In genomic region chr7:117436892-117437291, GRCm38 (mm10) we compare ENCODE assay signal across 17 mouse cellular contexts. TPM values are rescaled to one million over a fixed set of nuclear protein-coding genes. Genes with fewer than 3 reads are reported as not detected.
DNase-seq lines count a peak whose midpoint lies in the region; ATAC-seq lines count a peak whose summit lies in the region.
"Had no signal": no experiment of that assay in that cellular context is flagged by ENCODE, and none has a peak within 500 bp of the region (broad histone marks: within the 10 kb centered on the region; RNA-seq: fewer than 3 reads in every experiment).

No protein-coding gene starts in this region.

- no peak overlapping the region for H3K4me2 ChIP-seq in hindbrain, embryonic 13.5 days
- H3K4me2 ChIP-seq in hindbrain, embryonic 11.5 days (replicated peaks; ENCODE audit: low read depth, low read length): no peak overlapping the region
- no peak overlapping the region for H3K4me2 ChIP-seq in neural tube, embryonic 13.5 days
- H3K4me2 ChIP-seq: forebrain, embryonic 12.5 days had no signal

- WGBS in hindbrain, embryonic 13.5 days: 88% methylated on average over 11 of the region's 11 CpGs
- 89% methylated on average over 11 of the region's 11 CpGs for WGBS in hindbrain, embryonic 11.5 days
- 81% methylated on average over 11 of the region's 11 CpGs for WGBS in neural tube, embryonic 13.5 days

- H3K4me3 ChIP-seq in hindbrain, embryonic 13.5 days: no peak overlapping the region
- no peak overlapping the region for H3K4me3 ChIP-seq in hindbrain, embryonic 11.5 days (ENCODE audit: low read depth, low read length)
- H3K4me3 ChIP-seq in neural tube, embryonic 13.5 days: no peak overlapping the region
- H3K4me3 ChIP-seq: forebrain, embryonic 12.5 days; gastrocnemius, adult 2 months; megakaryocyte, embryonic 14.5 days had no signal

- H3K36me3 ChIP-seq in hindbrain, embryonic 13.5 days: no peaks in the 10 kb centered on the region
- no peaks in the 10 kb centered on the region for H3K36me3 ChIP-seq in hindbrain, embryonic 11.5 days (ENCODE audit: control insufficient read depth, insufficient read depth, low read length)
- H3K36me3 ChIP-seq in neural tube, embryonic 13.5 days: no peaks in the 10 kb centered on the region
- H3K36me3 ChIP-seq: forebrain, embryonic 12.5 days; G1E had no signal

- no peaks in the 10 kb centered on the region for H3K27me3 ChIP-seq in hindbrain, embryonic 13.5 days
- no peaks in the 10 kb centered on the region for H3K27me3 ChIP-seq in hindbrain, embryonic 11.5 days (ENCODE audit: control insufficient read depth, insufficient read depth, low read length)
- H3K27me3 ChIP-seq in neural tube, embryonic 13.5 days: no peaks in the 10 kb centered on the region
- H3K27me3 ChIP-seq: forebrain, embryonic 12.5 days had no signal

- no peak for ATAC-seq in hindbrain, embryonic 13.5 days (ENCODE audit: low FRiP score)
- no peak for ATAC-seq in hindbrain, embryonic 11.5 days (ENCODE audit: low FRiP score)
- no peak for ATAC-seq in neural tube, embryonic 13.5 days (ENCODE audit: low read depth)
- ATAC-seq: intestine, embryonic 16.5 days had no signal

- no peaks in the 10 kb centered on the region for H3K9me3 ChIP-seq in hindbrain, embryonic 13.5 days
- H3K9me3 ChIP-seq in hindbrain, embryonic 11.5 days (ENCODE audit: control insufficient read depth, low read length): no peaks in the 10 kb centered on the region
- H3K9me3 ChIP-seq in neural tube, embryonic 13.5 days: no peaks in the 10 kb centered on the region
- H3K9me3 ChIP-seq: forebrain, embryonic 12.5 days; megakaryocyte, embryonic 14.5 days had no signal

- peak overlapping the region; percentile 58 for H3K27ac ChIP-seq in hindbrain, embryonic 13.5 days
- no peak overlapping the region for H3K27ac ChIP-seq in hindbrain, embryonic 11.5 days (ENCODE audit: low read depth, low read length)
- peak overlapping the region; percentile 38 for H3K27ac ChIP-seq in neural tube, embryonic 13.5 days (replicated peaks)
- H3K27ac ChIP-seq: forebrain, embryonic 12.5 days had no signal

- intact Hi-C loops in left cerebral cortex, postnatal 36 days (cut with DNase I): no loop called here

- no peak for DNase-seq in hindbrain, embryonic 11.5 days (ENCODE audit: low spot score)
- DNase-seq in neural tube, embryonic 10.5 days (ENCODE audit: extremely low spot score, low spot score): no peak
- DNase-seq in left cerebral cortex, postnatal 36 days (ENCODE audit: low spot score in 2 of 2): peak; percentile 26 to 50
- no peak for DNase-seq in urinary bladder, adult 2 months (ENCODE audit: low spot score)
- no peak for DNase-seq in MN1 (ENCODE audit: low spot score)
- DNase-seq in kidney, postnatal 14 days: no peak
- DNase-seq: adrenal gland, postnatal 14 days; gastrocnemius, adult 2 months; heart, postnatal 36 days; kidney, postnatal 10 days had no signal

- H3K4me1 ChIP-seq in hindbrain, embryonic 13.5 days (replicated peaks): peaks cover 31% of the 10 kb centered on the region
- no peaks in the 10 kb centered on the region for H3K4me1 ChIP-seq in hindbrain, embryonic 11.5 days (replicated peaks; ENCODE audit: control insufficient read depth, insufficient read depth, low read length)
- H3K4me1 ChIP-seq in neural tube, embryonic 13.5 days (replicated peaks): peaks cover 20% of the 10 kb centered on the region; the same call in 1 of the 2 replicates

- H3K9ac ChIP-seq in hindbrain, embryonic 13.5 days: no peak overlapping the region
- no peak overlapping the region for H3K9ac ChIP-seq in hindbrain, embryonic 11.5 days (ENCODE audit: low read depth, low read length)
- H3K9ac ChIP-seq in neural tube, embryonic 13.5 days: no peak overlapping the region
- H3K9ac ChIP-seq: forebrain, embryonic 12.5 days had no signal

RNA-seq across cellular contexts. Expression of gene Xylt1, which starts 56.1 kb away (rescaled TPM):
- 2.3 and 2.5 TPM in 2 replicates for polyA plus RNA-seq in hindbrain, embryonic 13.5 days (2015; fragmentation: Nextera tagmentation; extraction: Ambion mirVana)
- polyA plus RNA-seq in hindbrain, embryonic 11.5 days (2014; fragmentation: Nextera tagmentation; extraction: Ambion mirVana): 1.3 and 2.1 TPM in 2 replicates
- polyA plus RNA-seq in neural tube, embryonic 13.5 days (2015; fragmentation: Nextera tagmentation; extraction: Ambion mirVana): 1.8 and 1.9 TPM in 2 replicates
- 10 to 100 TPM; 46.0 to 59.0 TPM for total RNA-seq in left cerebral cortex, postnatal 36 days (2021)
- 2.3 and 2.5 TPM in 2 replicates for polyA plus RNA-seq in urinary bladder, adult 2 months (2012; rRNA removed)
- polyA plus RNA-seq: C2C12, G1E had no signal

Comparison
In these comparisons a context has a peak if more than half of its experiments do, and no peak if none do; other contexts are left out.
1. DNase-seq: peak in left cerebral cortex, postnatal 36 days (2 of 2); none in hindbrain, embryonic 11.5 days (single experiment), neural tube, embryonic 10.5 days (single experiment), urinary bladder, adult 2 months (single experiment), MN1 (single experiment) and kidney, postnatal 14 days (single experiment).